Comparison of ENCODE assay signal across 8 mouse cellular contexts in genomic region chr9:11435019-11435418, GRCm38 (mm10).
DNase-seq lines count a peak whose midpoint lies in the region; ATAC-seq and TF ChIP-seq lines count a peak whose summit lies in the region.

No protein-coding gene starts in this region.

- in situ Hi-C loops in Patski (cut with MboI; ENCODE audit: low pct_unique_long_range_greater_than_20kb) = loop anchor here (10.0 kb wide), 1 partner anchor 530 kb away; the partner anchor contains the start of gene Cntn5

- peak; percentile 72 for ATAC-seq in Patski

- H3K27me3 ChIP-seq in Patski = no peaks in the 10 kb centered on the region

- peak; percentile 8 for DNase-seq in left cerebral cortex, adult 11 months (ENCODE audit: low spot score)
- no peak for DNase-seq in left cerebral cortex, postnatal 10 days (ENCODE audit: extremely low spot score in 1 of 2, low spot score in 2 of 2)
- peak; percentile 44 for DNase-seq in CD4-positive helper T cell, adult 2 months (ENCODE audit: low read depth, low spot score)
- DNase-seq in Patski (ENCODE audit: low read depth, low spot score) = peak; percentile 15
- peak; percentile 63 for DNase-seq in embryo, embryonic 10.5 days (ENCODE audit: low spot score)
- peak; percentile 11 for DNase-seq in layer of hippocampus, adult 9-10 months (ENCODE audit: low spot score)
- DNase-seq in natural killer cell, adult 2 months (ENCODE audit: low spot score in 2 of 2) = no peak
- no peak for DNase-seq in gastrocnemius, postnatal 36 days

- POLR2A ChIA-PET in Patski (lab: Charles Lee) = no interaction called here

- intact Hi-C loops in left cerebral cortex, postnatal 10 days (cut with DNase I) = no loop called here
- intact Hi-C loops in gastrocnemius, postnatal 36 days (cut with DNase I) = no loop called here

- CTCF ChIA-PET in Patski (lab: Charles Lee) = interaction anchor here (0.8 to 1.4 kb wide), 6 partner anchors 9 to 525 kb away, joined by 3 to 5 read pairs (median 3); no protein-coding TSS in a partner anchor

- TF ChIP-seq CTCF in Patski (IDR thresholded peaks at IDR 0.05) = peak; percentile 67

Comparison
In these comparisons a context has a peak if more than half of its experiments do, and no peak if none do; other contexts are left out.
1. DNase-seq: peak in left cerebral cortex, adult 11 months (single experiment), CD4-positive helper T cell, adult 2 months (single experiment), Patski (single experiment), embryo, embryonic 10.5 days (single experiment) and layer of hippocampus, adult 9-10 months (single experiment); none in left cerebral cortex, postnatal 10 days (0 of 2), natural killer cell, adult 2 months (0 of 2) and gastrocnemius, postnatal 36 days (0 of 2).